Mouse (Mus musculus) forebrain, embryonic 11.5 days (tissue): ENCODE data around the gene Mettl26. TPM values are rescaled to one million over a fixed set of nuclear protein-coding genes. Genes with fewer than 3 reads are reported as not detected.

Experiments
- ATAC-seq: fragments of 200-750 bp; cut with Nextera tagmentation; replicated peaks from 2 replicates; pipeline ENCODE4 v1.8.0; 2017; ENCODE audit warnings: moderate TSS enrichment; ENCODE audit not compliant: low FRiP score
- DNase-seq: peaks from one replicate; pipeline ENCODE4 v3.0.0-alpha.2; 2017; ENCODE audit warnings: low spot score
- H3K27ac ChIP-seq: fragments of 300-500 bp; sonication (generic); 2 replicates; pipeline ENCODE4 v1.5.1; 2014; ENCODE audit warnings: low read depth, low read length
- H3K27me3 ChIP-seq: fragments of 300-500 bp; sonication (generic); 2 replicates; pipeline ENCODE4 v1.6.1; 2014; ENCODE audit warnings: mild to moderate bottlenecking, low read length, mixed read lengths; ENCODE audit not compliant: control insufficient read depth, insufficient read depth
- H3K36me3 ChIP-seq: fragments of 300-500 bp; sonication (generic); 2 replicates; pipeline ENCODE4 v1.6.1; 2014; ENCODE audit warnings: mild to moderate bottlenecking, low read length, moderate library complexity, mixed read lengths; ENCODE audit not compliant: control insufficient read depth, insufficient read depth
- H3K4me1 ChIP-seq: fragments of 300-500 bp; sonication (generic); replicated peaks from 2 replicates; pipeline ENCODE4 v1.6.1; 2014; ENCODE audit warnings: low read length, mixed read lengths; ENCODE audit not compliant: control insufficient read depth, insufficient read depth
- H3K4me2 ChIP-seq: fragments of 300-500 bp; sonication (generic); 2 replicates; pipeline ENCODE4 v1.6.1; 2014; ENCODE audit warnings: low read depth, mild to moderate bottlenecking, low read length, moderate library complexity, mixed read lengths; ENCODE audit not compliant: severe bottlenecking
- H3K4me3 ChIP-seq: fragments of 300-500 bp; sonication (generic); 2 replicates; pipeline ENCODE4 v1.5.1; 2014; ENCODE audit warnings: low read depth, low read length
- H3K9ac ChIP-seq: fragments of 300-500 bp; sonication (generic); 2 replicates; pipeline ENCODE4 v1.6.1; 2014; ENCODE audit warnings: low read length
- H3K9me3 ChIP-seq: fragments of 300-500 bp; sonication (generic); 2 replicates; pipeline ENCODE4 v1.6.1; 2016; ENCODE audit warnings: low read length, mixed read lengths; ENCODE audit not compliant: control insufficient read depth
- WGBS: fragments of 180-500 bp; shearing (Covaris S2); extraction: QIAGEN DNeasy Blood & Tissue Kit; methylation state at CpG from one replicate; pipeline ENCODE4 v1.1.7; 2014; 5-methylcytosine and 5-hydroxymethylcytosine counted together
- polyA plus RNA-seq: library from polyadenylated mRNA; unstranded; fragments of >200 nt; fragmentation: Nextera tagmentation; extraction: Ambion mirVana; gene quantifications from 2 replicates; pipeline ENCODE4 v1.2.1, GENCODE M21; 2014

Mettl26 gene
- polyA plus RNA-seq, 1 experiment from 2014 or later, result 65.2 TPM

GRCm38 (mm10) chr17:25877025-25877424 lies 2.2 kb downstream of the Mettl26 start:
- WGBS, result 97% methylated on average over 3 of the region's 3 CpGs
- no peak overlapping the region for H3K27ac ChIP-seq
- DNase-seq (no peak), ATAC-seq (no peak)
- no peak overlapping the region for H3K4me2 ChIP-seq
- no peaks in the 10 kb centered on the region; the same call in 1 of the 2 replicates for H3K36me3 ChIP-seq
- H3K9me3 ChIP-seq, result no peaks in the 10 kb centered on the region
- H3K4me1 ChIP-seq, result peaks cover 26% of the 10 kb centered on the region
- H3K4me3 ChIP-seq, result no peak overlapping the region
- H3K27me3 ChIP-seq, result no peaks in the 10 kb centered on the region
- no peak overlapping the region for H3K9ac ChIP-seq

GRCm38 (mm10) chr17:25877741-25878610 lies 3.1 kb downstream of the Mettl26 start:
- Histone ChIP-seq H3K4me2 (no peak overlapping the region), H3K36me3 (no peaks in the 10 kb centered on the region; the same call in 1 of the 2 replicates), H3K27me3 (no peaks in the 10 kb centered on the region), H3K27ac (no peak overlapping the region), H3K4me1 (peaks cover 26% of the 10 kb centered on the region), H3K9ac (no peak overlapping the region), H3K9me3 (no peaks in the 10 kb centered on the region), H3K4me3 (no peak overlapping the region)
- DNase-seq (no peak), ATAC-seq (no peak)
- WGBS, result 93% methylated on average over 32 of the region's 32 CpGs

DNA sequence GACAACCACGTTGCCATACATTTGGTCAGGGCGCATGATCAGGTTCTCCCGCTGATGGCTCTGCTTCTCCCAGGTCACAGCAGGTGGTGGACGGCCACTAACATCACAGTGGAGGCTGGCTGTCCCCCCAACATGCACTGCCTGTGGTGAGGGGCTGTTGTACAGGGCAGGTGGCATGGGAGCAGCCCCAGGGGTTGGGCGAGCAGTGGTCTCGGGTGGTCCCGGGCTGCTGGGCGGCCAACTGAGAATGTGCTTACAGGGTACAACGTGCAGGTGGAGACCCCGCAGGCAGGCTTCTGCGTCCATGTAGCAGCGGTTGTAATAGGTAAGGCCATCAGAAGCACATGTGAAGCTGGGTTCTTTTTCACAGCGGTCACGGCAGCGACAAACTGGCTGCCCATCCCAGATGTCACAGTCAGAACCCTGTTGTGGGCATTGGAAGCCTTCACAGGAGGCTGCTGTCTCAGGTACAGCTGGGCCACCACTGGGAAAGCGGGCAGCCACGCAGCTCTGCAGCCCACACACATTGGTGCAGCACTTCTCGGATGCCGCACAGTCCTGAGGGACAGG lies 3.8 kb downstream of the Mettl26 start:
- WGBS, result 87% methylated on average over 19 of the region's 19 CpGs
- Histone ChIP-seq H3K27ac (no peak overlapping the region), H3K9ac (no peak overlapping the region), H3K36me3 (no peaks in the 10 kb centered on the region; the same call in 1 of the 2 replicates), H3K4me2 (no peak overlapping the region), H3K4me1 (peaks cover 26% of the 10 kb centered on the region), H3K27me3 (no peaks in the 10 kb centered on the region), H3K4me3 (no peak overlapping the region), H3K9me3 (no peaks in the 10 kb centered on the region)
- ATAC-seq (no peak), DNase-seq (no peak)

GRCm38 (mm10) chr17:25879261-25879660 lies 4.4 kb downstream of the Mettl26 start:
- Histone ChIP-seq H3K9ac (no peak overlapping the region), H3K4me3 (no peak overlapping the region), H3K27me3 (no peaks in the 10 kb centered on the region), H3K4me2 (no peak overlapping the region), H3K4me1 (peaks cover 26% of the 10 kb centered on the region), H3K27ac (no peak overlapping the region), H3K36me3 (no peaks in the 10 kb centered on the region; the same call in 1 of the 2 replicates), H3K9me3 (no peaks in the 10 kb centered on the region)
- WGBS, result 46% methylated on average over 4 of the region's 4 CpGs
- ATAC-seq (no peak), DNase-seq (peak; percentile 65)

DNA sequence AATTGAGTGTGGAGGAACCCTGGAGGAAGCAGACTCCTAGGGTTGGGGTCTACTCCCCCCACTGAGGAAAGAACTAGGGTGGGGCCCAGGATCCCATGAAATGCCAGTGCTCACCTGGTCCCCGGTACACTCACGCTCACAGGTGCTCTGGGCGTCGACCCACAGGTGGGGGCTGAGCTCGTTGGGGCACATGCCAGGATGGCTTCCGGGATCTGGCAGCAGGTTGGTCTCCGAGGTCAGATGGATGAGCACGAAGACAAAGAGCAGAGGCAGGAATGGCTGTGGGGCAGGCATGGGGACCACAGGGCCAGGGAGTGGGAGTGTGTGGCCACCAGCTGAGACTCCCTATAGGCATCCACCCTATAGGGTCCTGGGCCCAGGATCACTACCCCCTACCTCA lies 4.9 kb downstream of the Mettl26 start:
- H3K4me3 ChIP-seq, result no peak overlapping the region

DNA sequence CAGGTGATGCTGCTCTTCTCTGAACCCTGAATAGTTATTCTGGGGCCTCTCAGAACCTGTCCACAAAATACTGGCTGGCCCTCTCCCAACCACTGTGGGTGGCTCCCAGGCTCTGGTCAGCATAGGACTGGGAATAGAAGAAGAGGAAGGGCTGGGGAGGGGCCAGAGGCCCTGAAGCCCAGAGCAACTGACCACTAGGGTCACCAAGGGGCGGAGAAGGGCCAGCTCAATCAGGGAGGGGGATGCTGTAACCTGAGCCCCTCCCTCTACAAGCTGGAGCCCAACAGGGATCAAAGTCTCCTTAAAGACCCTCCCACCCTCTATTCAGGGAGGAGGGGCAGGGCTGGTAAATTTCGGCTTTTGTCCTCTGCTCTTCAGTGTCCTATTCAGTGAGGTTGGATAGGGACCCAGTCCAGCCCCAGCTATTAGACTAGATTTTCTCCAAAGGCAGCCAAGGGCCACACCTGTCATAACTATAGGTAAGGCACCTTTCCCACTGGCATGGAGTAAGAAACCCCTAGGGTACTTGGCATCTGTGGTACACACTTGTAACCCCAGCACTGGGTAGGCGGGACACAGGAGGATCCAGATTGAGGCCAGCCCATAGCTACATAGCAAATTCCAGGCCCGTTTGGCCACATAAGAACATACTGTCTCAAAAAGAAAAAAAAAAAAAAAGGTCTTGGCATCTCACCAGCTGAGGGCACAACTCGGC lies 5.5 kb downstream of the Mettl26 start, which contains the start of gene Wfikkn1:
Gene Wfikkn1 (minus strand): TSS at position 663 of the 715 bp plus-strand sequence.
- DNase-seq (peak; percentile 52), ATAC-seq (no peak)
- no peaks in the 10 kb centered on the region for H3K9me3 ChIP-seq
- no peak within 1 kb of the TSS for H3K4me2 ChIP-seq
- 23% methylated on average over 5 of the region's 5 CpGs for WGBS
- H3K36me3 ChIP-seq, result no peaks in the 10 kb centered on the region; the same call in 1 of the 2 replicates
- peak within 1 kb of the TSS; percentile 45 for H3K9ac ChIP-seq
- no peak within 1 kb of the TSS for H3K4me3 ChIP-seq
- H3K27ac ChIP-seq, result peak within 1 kb of the TSS; percentile 53; the same call in 1 of the 2 replicates
- no peaks in the 10 kb centered on the region for H3K27me3 ChIP-seq
- H3K4me1 ChIP-seq, result peaks cover 26% of the 10 kb centered on the region

More for the DNA sequence above, 4.9 kb downstream of the Mettl26 start:
- Histone ChIP-seq H3K4me1 (peaks cover 26% of the 10 kb centered on the region), H3K9me3 (no peaks in the 10 kb centered on the region), H3K27ac (no peak overlapping the region), H3K4me2 (no peak overlapping the region), H3K27me3 (no peaks in the 10 kb centered on the region), H3K36me3 (no peaks in the 10 kb centered on the region; the same call in 1 of the 2 replicates), H3K9ac (no peak overlapping the region; the same call in 1 of the 2 replicates)
- ATAC-seq (no peak), DNase-seq (peak; percentile 48)
- WGBS, result 77% methylated on average over 8 of the region's 8 CpGs

DNA sequence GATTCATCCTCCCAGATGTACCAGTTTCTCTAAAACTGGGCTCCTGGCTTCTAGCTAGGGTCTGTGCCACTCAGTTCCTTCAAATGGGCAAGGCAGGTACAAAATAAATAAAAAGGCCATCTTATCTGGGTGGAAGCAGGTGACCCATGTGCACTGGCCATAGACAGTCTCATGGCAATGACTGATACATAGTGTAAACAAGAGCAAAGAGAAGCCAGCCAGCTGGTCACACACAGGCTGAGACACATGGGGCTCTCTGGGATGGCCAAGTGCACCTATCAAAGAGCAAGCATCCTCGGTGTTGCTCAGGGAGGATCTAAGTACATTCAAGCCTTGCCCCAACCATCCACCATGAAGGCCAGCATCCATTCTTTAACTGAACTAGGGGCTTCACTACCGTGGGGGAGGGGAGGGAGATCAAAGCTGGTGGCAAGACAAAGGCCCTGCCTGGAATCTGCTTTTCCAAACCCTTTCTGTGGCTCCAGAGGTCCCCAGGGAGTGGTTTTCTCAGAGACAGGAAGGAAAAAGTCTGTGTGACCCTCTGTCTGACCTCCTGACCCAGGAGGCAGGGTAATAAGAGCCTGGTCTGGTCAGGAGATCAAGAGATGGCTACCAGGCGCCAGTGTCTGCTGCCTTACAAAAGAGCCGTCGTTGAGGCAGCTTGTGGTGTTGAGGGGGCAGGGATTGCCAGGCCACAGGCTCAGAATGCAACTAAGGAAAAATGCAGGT lies 6.2 kb downstream of the Mettl26 start:
- no peaks in the 10 kb centered on the region; the same call in 1 of the 2 replicates for H3K36me3 ChIP-seq
- H3K27ac ChIP-seq, result peak overlapping the region; percentile 53; the same call in 1 of the 2 replicates
- H3K4me1 ChIP-seq, result peaks cover 24% of the 10 kb centered on the region
- H3K4me3 ChIP-seq, result no peak overlapping the region
- WGBS, result 3% methylated on average over 5 of the region's 5 CpGs
- no peak overlapping the region for H3K4me2 ChIP-seq
- no peaks in the 10 kb centered on the region for H3K9me3 ChIP-seq
- DNase-seq (peak; percentile 61), ATAC-seq (no peak)
- H3K27me3 ChIP-seq, result no peaks in the 10 kb centered on the region
- H3K9ac ChIP-seq, result peak overlapping the region; percentile 45

DNA sequence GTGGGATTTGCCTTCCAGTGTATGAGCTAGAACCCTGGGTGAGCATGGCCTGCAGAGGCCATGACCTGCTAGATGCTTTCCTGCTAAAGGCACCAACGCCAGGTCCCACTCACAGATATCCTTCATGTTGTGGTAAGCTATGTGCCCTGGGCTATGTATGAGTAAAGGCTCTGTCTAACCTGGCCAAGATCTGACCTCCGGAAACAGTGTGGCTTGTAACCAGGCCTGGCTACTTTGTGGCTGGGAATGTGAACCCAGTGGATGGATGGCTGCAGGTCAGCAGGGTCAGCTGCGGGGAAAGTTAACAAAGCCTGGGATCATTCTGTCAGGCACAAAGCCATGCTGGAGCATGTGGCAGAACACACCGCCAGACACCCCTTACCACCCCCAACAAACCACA lies 6.8 kb downstream of the Mettl26 start:
- 21% methylated on average over 4 of the region's 4 CpGs for WGBS
- Histone ChIP-seq H3K9ac (no peak overlapping the region), H3K4me3 (no peak overlapping the region), H3K4me1 (peaks cover 18% of the 10 kb centered on the region), H3K9me3 (no peaks in the 10 kb centered on the region), H3K4me2 (no peak overlapping the region), H3K27me3 (no peaks in the 10 kb centered on the region), H3K36me3 (no peaks in the 10 kb centered on the region; the same call in 1 of the 2 replicates), H3K27ac (peak overlapping the region; percentile 53; the same call in 1 of the 2 replicates)
- no peak for DNase-seq
- no peak for ATAC-seq
